19 mouse cellular contexts compared by ENCODE assay signal in genomic region chr19:16950051-16950450, GRCm38 (mm10). TPM values are rescaled to one million over a fixed set of nuclear protein-coding genes. Genes with fewer than 3 reads are reported as not detected.
A peak's percentile ranks its signal among the peaks of the same experiment; 100 is the strongest.
DNase-seq lines count a peak whose midpoint lies in the region; ATAC-seq and TF ChIP-seq lines count a peak whose summit lies in the region.
"Had no signal": no experiment of that assay in that cellular context is flagged by ENCODE, and none has a peak within 500 bp of the region (broad histone marks: within the 10 kb centered on the region; RNA-seq: fewer than 3 reads in every experiment).

No protein-coding gene starts in this region.

- peak; percentile 43 for DNase-seq in heart, adult 11 months
- DNase-seq in midbrain, postnatal 0 days (ENCODE audit: low spot score): peak; percentile 17
- DNase-seq in midbrain, embryonic 11.5 days (ENCODE audit: low spot score, missing footprints): no peak
- DNase-seq in adrenal gland, postnatal 36 days: peak; percentile 71 to 78
- no peak for DNase-seq in right cerebral cortex, adult 18-20 months
- no peak for DNase-seq in urinary bladder, adult 2 months (ENCODE audit: low spot score)
- no peak for DNase-seq in thymus, adult 2 months
- DNase-seq: B cell, adult 2 months; cerebellum, adult 8-10 months; heart, postnatal 4 days; liver, embryonic 13.5 days; thymus, postnatal 14 days had no signal

- H3K4me1 ChIP-seq in heart, embryonic 11.5 days (ENCODE audit: control insufficient read depth, insufficient read depth, low read length): no peaks in the 10 kb centered on the region
- H3K4me1 ChIP-seq in midbrain, postnatal 0 days (ENCODE audit: insufficient read depth, low read length): no peaks in the 10 kb centered on the region
- H3K4me1 ChIP-seq in midbrain, embryonic 11.5 days (ENCODE audit: control insufficient read depth, insufficient read depth, low read length): no peaks in the 10 kb centered on the region; the same call in 1 of the 2 replicates
- no peaks in the 10 kb centered on the region for H3K4me1 ChIP-seq in thymus, adult 2 months (replicated peaks; ENCODE audit: control insufficient read depth, insufficient read depth, low read length)
- H3K4me1 ChIP-seq: embryonic facial prominence, embryonic 13.5 days; forebrain, embryonic 10.5 days; heart, embryonic 13.5 days; limb, embryonic 10.5 days; liver, embryonic 13.5 days; neural tube, embryonic 15.5 days; stomach, embryonic 15.5 days had no signal

- peaks cover 12% of the 10 kb centered on the region for H3K27me3 ChIP-seq in heart, embryonic 11.5 days (ENCODE audit: control insufficient read depth, insufficient read depth, low read length)
- H3K27me3 ChIP-seq in midbrain, postnatal 0 days (ENCODE audit: insufficient read depth, low read length): no peaks in the 10 kb centered on the region
- no peaks in the 10 kb centered on the region for H3K27me3 ChIP-seq in midbrain, embryonic 11.5 days (ENCODE audit: control insufficient read depth, insufficient read depth, low read length)
- no peaks in the 10 kb centered on the region for H3K27me3 ChIP-seq in thymus, adult 2 months (ENCODE audit: control insufficient read depth, insufficient read depth, low read length)
- H3K27me3 ChIP-seq: neural tube, embryonic 15.5 days had no signal

- no peaks in the 10 kb centered on the region for H3K36me3 ChIP-seq in heart, embryonic 11.5 days (ENCODE audit: control insufficient read depth, insufficient read depth, low read length)
- H3K36me3 ChIP-seq in midbrain, postnatal 0 days (ENCODE audit: insufficient read depth, low read length): no peaks in the 10 kb centered on the region
- H3K36me3 ChIP-seq in midbrain, embryonic 11.5 days (ENCODE audit: control insufficient read depth, insufficient read depth, low read length): no peaks in the 10 kb centered on the region
- no peaks in the 10 kb centered on the region for H3K36me3 ChIP-seq in thymus, adult 2 months (ENCODE audit: control insufficient read depth, insufficient read depth, low read length)
- H3K36me3 ChIP-seq: embryonic facial prominence, embryonic 13.5 days; forebrain, embryonic 10.5 days; heart, embryonic 13.5 days; limb, embryonic 10.5 days; liver, embryonic 13.5 days; neural tube, embryonic 15.5 days; stomach, embryonic 15.5 days had no signal

- H3K27ac ChIP-seq in heart, embryonic 11.5 days (ENCODE audit: low read depth, low read length): no peak overlapping the region
- no peak overlapping the region for H3K27ac ChIP-seq in midbrain, postnatal 0 days (ENCODE audit: low read depth, low read length)
- H3K27ac ChIP-seq in midbrain, embryonic 11.5 days (ENCODE audit: low read depth, low read length): no peak overlapping the region
- H3K27ac ChIP-seq in thymus, adult 2 months (ENCODE audit: control insufficient read depth, insufficient read depth, low read length): no peak overlapping the region
- H3K27ac ChIP-seq: embryonic facial prominence, embryonic 13.5 days; forebrain, embryonic 10.5 days; heart, embryonic 13.5 days; limb, embryonic 10.5 days; liver, embryonic 13.5 days; neural tube, embryonic 15.5 days; stomach, embryonic 15.5 days had no signal

- H3K4me3 ChIP-seq in heart, embryonic 11.5 days (ENCODE audit: low read depth, low read length): no peak overlapping the region
- H3K4me3 ChIP-seq in midbrain, postnatal 0 days (ENCODE audit: low read depth, low read length): no peak overlapping the region
- H3K4me3 ChIP-seq in midbrain, embryonic 11.5 days (ENCODE audit: low read depth, low read length): no peak overlapping the region
- H3K4me3 ChIP-seq in thymus, adult 2 months (ENCODE audit: control insufficient read depth, insufficient read depth, low read length): no peak overlapping the region
- H3K4me3 ChIP-seq: embryonic facial prominence, embryonic 13.5 days; forebrain, embryonic 10.5 days; heart, embryonic 13.5 days; limb, embryonic 10.5 days; liver, embryonic 13.5 days; neural tube, embryonic 15.5 days; stomach, embryonic 15.5 days had no signal

- no peak overlapping the region for H3K4me2 ChIP-seq in heart, embryonic 11.5 days
- H3K4me2 ChIP-seq in midbrain, postnatal 0 days (ENCODE audit: low read depth, low read length, poor library complexity, severe bottlenecking): no peak overlapping the region
- H3K4me2 ChIP-seq in midbrain, embryonic 11.5 days: no peak overlapping the region
- H3K4me2 ChIP-seq: embryonic facial prominence, embryonic 13.5 days; heart, embryonic 13.5 days; liver, embryonic 13.5 days; neural tube, embryonic 15.5 days; stomach, embryonic 15.5 days had no signal

- TF ChIP-seq CTCF in midbrain, postnatal 0 days (IDR thresholded peaks at IDR 0.05): no peak
- TF ChIP-seq CTCF in thymus, adult 2 months (IDR thresholded peaks at IDR 0.05; ENCODE audit: borderline replicate concordance, control insufficient read depth, extremely low read depth, insufficient read depth, low read length, poor library complexity): no peak

- ATAC-seq in heart, embryonic 11.5 days (replicated peaks; ENCODE audit: insufficient number of reproducible peaks, low FRiP score, low TSS enrichment): no peak
- no peak for ATAC-seq in midbrain, postnatal 0 days (ENCODE audit: low FRiP score)
- no peak for ATAC-seq in midbrain, embryonic 11.5 days (ENCODE audit: low FRiP score)

- WGBS in heart, embryonic 11.5 days (ENCODE audit: insufficient replicate concordance): 67% methylated on average over 9 of the region's 9 CpGs
- 63% methylated on average over 9 of the region's 9 CpGs for WGBS in midbrain, postnatal 0 days
- WGBS in midbrain, embryonic 11.5 days: 78% methylated on average over 9 of the region's 9 CpGs
- WGBS in thymus, adult 2 months: 96% methylated on average over 9 of the region's 9 CpGs

- no peak for TF ChIP-seq POLR2A in thymus, adult 2 months (IDR thresholded peaks at IDR 0.05; ENCODE audit: control insufficient read depth, extremely low read depth, insufficient read depth, low read length, poor library complexity)

- no peak overlapping the region for H3K9ac ChIP-seq in heart, embryonic 11.5 days (ENCODE audit: low read depth, low read length)
- no peak overlapping the region for H3K9ac ChIP-seq in midbrain, postnatal 0 days (replicated peaks; ENCODE audit: low read length, poor library complexity, severe bottlenecking)
- no peak overlapping the region for H3K9ac ChIP-seq in midbrain, embryonic 11.5 days (ENCODE audit: low read length)
- H3K9ac ChIP-seq: embryonic facial prominence, embryonic 13.5 days; heart, embryonic 13.5 days; liver, embryonic 13.5 days; neural tube, embryonic 15.5 days; stomach, embryonic 15.5 days had no signal

- no peaks in the 10 kb centered on the region for H3K9me3 ChIP-seq in heart, embryonic 11.5 days (replicated peaks; ENCODE audit: control insufficient read depth, low read length)
- no peaks in the 10 kb centered on the region for H3K9me3 ChIP-seq in midbrain, postnatal 0 days (ENCODE audit: low read length)
- no peaks in the 10 kb centered on the region for H3K9me3 ChIP-seq in midbrain, embryonic 11.5 days (ENCODE audit: control insufficient read depth, low read length)
- H3K9me3 ChIP-seq: embryonic facial prominence, embryonic 13.5 days; forebrain, embryonic 10.5 days; heart, embryonic 13.5 days; limb, embryonic 10.5 days; liver, embryonic 13.5 days; neural tube, embryonic 15.5 days; stomach, embryonic 15.5 days had no signal

RNA-seq across cellular contexts. Expression of gene Prune2, which starts 5.9 kb away (rescaled TPM):
- polyA plus RNA-seq in heart, embryonic 11.5 days (2014; fragmentation: Nextera tagmentation; extraction: Ambion mirVana): 8.0 and 9.8 TPM in 2 replicates
- 12.1 and 14.3 TPM in 2 replicates for total RNA-seq in midbrain, postnatal 0 days (2014; rRNA removed)
- 10.8 and 12.0 TPM in 2 replicates for polyA plus RNA-seq in midbrain, postnatal 0 days (2015; fragmentation: Nextera tagmentation; extraction: Ambion mirVana)
- polyA plus RNA-seq in midbrain, embryonic 11.5 days (2014; fragmentation: Nextera tagmentation; extraction: Ambion mirVana): 1.6 and 2.2 TPM in 2 replicates
- 10 to 100 TPM; 18.5 to 24.1 TPM for total RNA-seq in adrenal gland, postnatal 36 days (2021)
- 14.8 and 18.0 TPM in 2 replicates for polyA plus RNA-seq in urinary bladder, adult 2 months (2012; rRNA removed)
- 0.47 and 0.84 TPM in 2 replicates for polyA plus RNA-seq in thymus, adult 2 months (2012; rRNA removed)

Comparison
In these comparisons a context has a peak if more than half of its experiments do, and no peak if none do; other contexts are left out.
1. DNase-seq: peak in heart, adult 11 months (single experiment), midbrain, postnatal 0 days (single experiment) and adrenal gland, postnatal 36 days (2 of 2); none in midbrain, embryonic 11.5 days (single experiment), right cerebral cortex, adult 18-20 months (single experiment), urinary bladder, adult 2 months (single experiment) and thymus, adult 2 months (single experiment).